Mouse (Mus musculus) G1E-ER4 (cell line): Measurements from ENCODE around the gene Sgpl1. TPM values are rescaled to one million over a fixed set of nuclear protein-coding genes. Genes with fewer than 3 reads are reported as not detected.

Experiments
- GATA1 ChIP-seq: IDR thresholded peaks from one replicate; pipeline ENCODE4 v1.8.0; 2012; ENCODE audit warnings: low read length, inconsistent platforms
- polyA plus RNA-seq: library from polyadenylated mRNA; stranded (reverse); fragments of >175 nt; gene quantifications from 2 replicates; pipeline ENCODE4 v1.2.3, GENCODE M21; 2012

Sgpl1 gene
- polyA plus RNA-seq, 1 experiment, result not detected

DNA sequence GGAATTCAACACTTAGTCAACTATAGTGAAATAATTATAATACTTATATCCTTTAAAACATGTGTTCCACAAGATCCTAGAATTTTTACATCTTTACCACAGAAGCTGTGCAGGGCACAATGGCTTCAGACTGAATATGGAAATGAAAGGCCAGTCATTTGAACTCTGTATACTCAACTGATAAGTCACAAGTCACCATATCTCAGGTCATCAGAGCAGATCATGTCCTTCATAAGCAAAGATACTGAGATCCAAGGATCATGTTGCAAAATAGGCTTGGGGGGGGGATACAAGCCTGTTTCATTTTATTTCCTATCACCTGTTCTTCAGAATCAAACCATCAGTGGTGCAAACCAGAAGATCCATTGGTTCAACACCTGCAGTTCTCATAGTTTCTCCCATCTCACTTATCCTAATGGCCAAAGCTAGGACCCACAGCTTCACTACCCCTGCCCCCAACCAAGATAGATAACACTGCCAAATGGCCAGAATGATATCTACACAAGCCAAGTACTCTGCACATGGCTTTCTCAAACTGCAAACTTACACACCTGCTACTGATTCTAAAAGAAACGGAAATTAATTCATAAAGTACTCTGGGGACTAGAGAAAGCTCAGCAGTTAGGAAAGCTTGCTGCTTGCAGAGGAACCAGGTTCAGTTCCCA, 18.7 kb downstream of the Sgpl1 start:
- no peak for TF ChIP-seq GATA1

DNA sequence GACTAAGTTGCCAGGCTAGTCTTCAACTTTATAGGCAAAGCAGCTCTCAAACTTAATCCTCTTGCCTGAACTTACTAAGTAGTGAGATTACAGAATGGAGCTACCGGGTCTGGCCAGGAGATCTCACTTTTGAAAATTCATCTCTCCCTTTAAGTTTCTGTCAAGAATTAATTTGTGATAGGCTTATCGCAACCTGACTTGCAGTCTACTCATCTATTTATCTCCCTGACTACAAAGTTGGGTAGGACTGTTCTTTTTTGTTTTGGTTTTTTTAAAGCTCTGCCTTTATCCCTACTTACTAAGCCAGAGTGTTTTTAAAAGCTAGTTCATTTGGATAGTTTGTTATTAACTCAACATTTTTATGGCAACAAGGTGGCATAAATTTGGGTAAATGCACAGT, 23.0 kb downstream of the Sgpl1 start:
- TF ChIP-seq GATA1, result no peak

DNA sequence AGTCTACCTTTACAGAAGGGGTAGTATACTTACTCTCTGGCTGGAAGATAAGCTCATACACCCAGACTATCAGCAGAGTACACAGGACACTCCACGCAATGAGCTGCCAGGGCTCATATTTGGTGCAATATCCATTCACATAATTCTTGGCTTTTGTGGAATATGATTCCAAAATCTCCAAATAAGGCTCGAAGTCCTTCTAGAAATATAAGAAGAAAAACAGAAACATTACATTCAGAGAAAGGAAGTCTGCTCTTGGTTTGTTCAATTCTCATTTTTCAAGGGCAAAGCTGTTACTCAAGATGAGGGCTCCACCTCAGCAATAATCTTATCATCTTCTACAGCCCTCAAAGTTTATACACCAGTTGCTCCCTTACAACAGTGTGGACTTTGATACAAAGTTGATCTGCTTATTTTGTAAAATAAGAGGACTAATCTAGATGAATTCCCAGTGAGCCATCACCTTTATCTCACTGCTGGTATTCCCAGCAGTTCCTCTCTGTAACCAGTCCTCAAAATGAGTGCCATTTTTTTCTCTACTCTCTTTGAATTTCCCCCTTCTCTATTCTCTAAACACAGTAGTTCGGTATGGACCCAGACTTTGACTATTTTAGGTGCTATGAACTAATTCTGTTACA, 24.1 kb downstream of the Sgpl1 start:
- TF ChIP-seq GATA1, result no peak

DNA sequence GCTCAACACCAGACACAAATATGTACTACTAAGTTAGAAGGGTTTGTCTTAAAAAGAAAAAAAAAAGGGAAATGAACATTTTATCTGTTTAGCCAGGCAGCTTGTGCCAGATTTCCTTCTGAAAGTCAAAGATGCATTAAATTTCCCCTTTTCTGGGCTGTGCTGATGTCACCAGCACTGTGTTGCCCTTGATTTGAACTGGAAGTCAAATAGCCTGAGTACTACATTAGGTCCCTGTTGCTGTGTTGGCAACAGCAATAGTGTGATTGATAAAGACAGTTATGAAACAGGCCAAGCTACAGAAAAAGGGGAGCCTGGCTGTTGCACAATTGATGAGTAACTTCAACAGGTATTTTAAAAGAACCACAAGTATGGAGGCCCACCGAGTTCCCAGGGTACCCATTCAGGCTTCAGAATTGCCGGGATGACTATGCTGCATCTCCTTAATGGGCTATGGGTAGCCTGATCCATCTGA, 33.2 kb downstream of the Sgpl1 start:
- no peak for TF ChIP-seq GATA1

DNA sequence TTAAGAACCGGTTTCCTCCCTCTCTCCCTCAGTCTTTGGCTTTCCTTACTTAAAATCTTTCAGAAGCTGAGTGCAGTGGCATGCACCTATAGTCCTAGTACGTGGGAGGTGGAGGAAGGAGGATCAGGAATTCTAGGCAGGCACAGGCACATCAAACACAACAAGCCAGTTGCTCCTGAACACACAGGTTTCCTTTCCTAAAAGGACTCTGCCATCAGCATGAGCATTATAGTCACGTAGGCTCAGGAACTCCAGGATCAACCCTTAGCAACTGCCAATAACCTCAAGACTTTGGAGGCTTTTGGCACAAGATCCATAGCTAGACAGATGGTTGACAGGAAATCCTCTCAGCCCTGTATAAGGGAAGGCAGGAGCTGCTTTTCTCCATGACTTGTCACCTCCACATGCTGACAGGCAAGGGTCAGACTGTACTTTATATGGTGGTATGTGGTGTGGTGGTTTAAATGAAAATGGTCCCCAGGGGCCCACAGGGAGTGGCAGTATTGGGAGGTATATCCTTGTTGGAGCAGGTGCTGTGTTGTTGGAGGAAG, 43.9 kb downstream of the Sgpl1 start:
- TF ChIP-seq GATA1, result no peak

DNA sequence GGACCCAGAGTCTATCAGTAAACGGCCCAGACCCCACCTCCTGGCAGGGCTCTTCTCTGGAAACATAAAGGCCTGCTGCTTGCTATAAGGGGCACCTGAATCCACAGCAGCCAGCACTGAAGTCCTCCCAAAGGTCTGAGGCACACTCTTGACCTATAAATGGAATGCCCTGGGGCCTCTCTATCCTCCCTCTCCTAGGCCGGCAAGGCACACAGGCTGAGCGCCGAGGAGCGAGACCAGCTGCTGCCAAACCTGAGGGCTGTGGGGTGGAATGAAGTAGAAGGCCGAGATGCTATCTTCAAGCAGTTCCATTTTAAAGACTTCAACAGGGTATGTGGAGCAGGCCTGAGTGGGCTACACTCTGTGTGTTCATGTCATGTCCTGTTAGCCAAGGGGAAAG, 55.6 kb downstream of the Sgpl1 start:
- no peak for TF ChIP-seq GATA1

DNA sequence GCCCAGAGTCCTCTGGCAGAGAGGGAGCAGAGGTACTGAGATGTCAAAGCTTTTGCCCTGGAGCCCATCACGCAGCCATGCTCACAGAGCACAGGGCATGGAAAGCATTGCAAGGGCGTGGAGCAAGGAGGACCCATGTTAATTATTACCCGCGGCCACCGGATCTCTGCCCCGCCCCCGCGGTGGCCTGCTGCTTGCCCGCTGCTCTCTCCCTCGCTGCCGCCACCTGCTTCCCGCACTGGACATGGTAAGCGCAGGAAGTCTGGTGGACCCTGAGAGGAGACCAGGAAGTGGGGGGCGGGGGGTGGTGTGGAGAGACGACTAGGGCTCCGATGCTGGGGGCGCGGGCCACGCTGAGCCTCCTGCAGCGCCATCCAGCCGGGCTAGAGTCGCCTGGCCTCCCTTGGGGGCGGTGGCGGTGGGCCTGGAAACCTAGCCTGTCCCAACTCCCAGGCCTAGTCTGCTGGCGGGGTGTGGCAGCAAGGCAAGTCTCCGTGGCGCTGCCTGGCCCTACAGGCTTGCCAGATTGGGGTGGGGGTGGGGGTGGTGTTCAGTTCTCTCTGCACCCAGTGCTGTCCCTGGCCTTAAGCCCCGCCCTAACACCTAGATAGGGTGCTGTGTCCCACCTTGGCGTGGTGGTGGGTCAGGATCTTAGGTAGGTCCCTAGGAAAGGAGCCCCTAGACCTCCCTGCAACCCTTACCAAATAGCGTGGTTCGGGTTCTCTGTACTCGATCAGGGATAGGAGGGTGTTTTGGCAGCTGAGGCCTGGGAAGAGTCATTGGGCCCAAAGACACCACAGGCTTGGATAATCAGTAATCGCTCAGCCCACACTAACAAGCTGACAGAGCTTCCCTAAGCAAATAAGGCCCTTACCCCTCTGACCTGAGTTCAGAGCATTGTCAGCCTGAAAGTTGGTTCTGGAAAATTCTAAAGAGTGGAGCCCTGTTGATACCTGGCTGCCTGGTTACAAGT, 58.0 kb downstream of the Sgpl1 start, which contains the start of gene Pcbd1:
Gene Pcbd1 (plus strand): TSS at position 162 of the 973 bp plus-strand sequence.
- TF ChIP-seq GATA1, result no peak

DNA sequence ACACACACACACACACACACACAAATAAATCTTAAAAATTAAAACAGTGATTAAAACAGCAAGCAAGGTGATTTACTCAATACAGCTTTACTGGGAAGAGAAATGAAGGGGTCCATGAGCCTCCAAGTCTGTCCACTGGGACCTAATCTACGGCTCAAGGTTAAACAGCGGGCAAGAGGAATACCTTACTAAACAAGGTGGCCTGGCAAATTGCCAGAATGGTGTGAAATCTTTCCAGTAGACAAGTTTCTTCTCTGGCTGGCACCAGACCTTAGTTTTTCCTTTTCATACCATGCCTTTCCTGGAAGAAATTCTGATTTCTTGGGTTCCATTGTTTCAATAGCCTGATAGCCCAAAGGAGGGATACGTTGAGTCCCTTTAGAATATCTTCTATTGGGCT, 59.0 kb downstream of the Sgpl1 start:
- TF ChIP-seq GATA1, result no peak

DNA sequence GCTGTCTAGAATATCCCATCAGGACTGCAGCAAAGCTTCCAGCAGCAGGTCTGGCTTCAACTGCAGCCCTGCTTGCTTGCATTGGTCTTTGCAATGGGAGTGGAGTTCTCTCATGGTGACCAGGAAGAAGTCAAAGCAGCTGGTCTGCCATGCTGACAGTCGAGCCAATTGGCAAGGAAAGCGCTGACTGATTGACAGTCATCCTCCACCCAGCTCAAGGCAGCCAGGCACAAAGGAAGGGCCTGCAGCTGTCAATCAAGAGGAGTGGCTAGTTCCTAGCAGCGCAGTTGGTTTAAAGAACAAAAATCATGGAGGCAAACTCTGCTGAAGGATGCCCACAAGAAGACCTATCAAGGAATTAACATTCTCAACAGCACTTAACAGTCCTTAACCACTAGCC, 61.0 kb downstream of the Sgpl1 start:
- TF ChIP-seq GATA1, result no peak

DNA sequence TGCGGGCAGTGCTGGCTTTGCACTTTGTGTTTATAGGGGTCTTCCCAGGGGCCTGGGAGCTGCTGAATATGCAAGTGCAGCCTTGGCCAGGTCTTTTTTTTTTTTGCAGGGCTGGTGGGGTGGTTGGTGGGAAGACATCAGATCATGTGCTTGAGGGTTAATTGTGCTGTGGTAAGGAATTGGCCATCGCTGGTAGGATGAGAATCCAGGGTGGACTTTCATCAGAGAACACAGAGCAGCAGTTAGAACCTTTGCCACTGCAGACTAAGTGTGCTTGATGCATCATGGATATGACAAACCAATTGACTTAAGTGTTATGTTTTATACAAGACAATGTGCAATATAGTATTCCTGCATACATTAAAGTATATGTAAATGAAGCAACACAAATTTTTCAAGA, 62.1 kb downstream of the Sgpl1 start:
- TF ChIP-seq GATA1, result no peak

DNA sequence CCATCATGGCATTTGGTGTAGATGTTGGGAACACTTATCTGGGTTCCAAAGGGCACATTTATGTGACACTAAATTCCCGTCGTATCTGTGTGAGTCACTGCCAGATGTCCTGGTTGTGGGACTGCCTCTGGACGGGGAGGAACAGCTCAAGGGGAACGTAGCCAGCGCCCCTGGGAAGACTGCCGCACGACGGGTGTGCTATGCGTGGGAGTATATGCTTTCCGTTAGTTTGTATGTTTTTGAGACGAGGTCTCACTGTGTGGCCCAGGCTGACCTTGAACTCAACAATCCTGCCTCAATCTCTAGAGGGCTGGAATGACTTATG, 66.6 kb downstream of the Sgpl1 start:
- TF ChIP-seq GATA1, result no peak

DNA sequence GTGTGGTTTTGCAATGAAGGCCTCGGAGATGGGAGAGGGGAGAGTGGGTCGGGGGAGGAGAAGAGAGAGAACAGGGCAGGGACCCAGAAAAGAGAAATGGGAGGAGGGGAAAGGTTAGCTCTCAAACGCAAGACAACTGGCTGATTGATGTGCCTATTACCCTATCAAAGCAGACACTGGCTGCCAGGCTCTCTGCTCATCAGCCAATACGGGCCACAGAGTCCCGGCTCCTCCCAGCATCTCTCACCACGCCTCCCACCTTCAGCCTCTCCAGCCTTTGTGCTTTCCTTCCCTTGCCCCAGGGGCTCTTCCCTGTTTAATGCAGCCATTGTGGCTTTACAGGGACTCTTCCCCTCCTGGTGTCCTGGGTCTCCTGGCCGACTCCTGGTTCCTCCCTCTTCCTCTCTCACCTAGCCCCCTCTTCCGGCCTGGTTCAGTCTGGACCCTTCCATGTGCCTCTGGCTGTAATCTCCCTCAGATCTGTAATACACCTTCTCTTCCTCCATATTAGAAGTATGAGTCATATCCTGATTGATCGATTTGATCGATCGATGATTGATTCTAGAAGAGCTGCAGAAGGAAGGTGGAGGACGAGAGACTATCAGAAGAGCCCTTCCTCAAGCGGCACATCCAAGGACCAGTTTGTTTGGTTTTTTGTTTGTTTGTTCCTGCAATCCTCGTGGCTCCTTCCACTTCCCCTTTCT, 67.1 kb downstream of the Sgpl1 start:
- TF ChIP-seq GATA1, result no peak

DNA sequence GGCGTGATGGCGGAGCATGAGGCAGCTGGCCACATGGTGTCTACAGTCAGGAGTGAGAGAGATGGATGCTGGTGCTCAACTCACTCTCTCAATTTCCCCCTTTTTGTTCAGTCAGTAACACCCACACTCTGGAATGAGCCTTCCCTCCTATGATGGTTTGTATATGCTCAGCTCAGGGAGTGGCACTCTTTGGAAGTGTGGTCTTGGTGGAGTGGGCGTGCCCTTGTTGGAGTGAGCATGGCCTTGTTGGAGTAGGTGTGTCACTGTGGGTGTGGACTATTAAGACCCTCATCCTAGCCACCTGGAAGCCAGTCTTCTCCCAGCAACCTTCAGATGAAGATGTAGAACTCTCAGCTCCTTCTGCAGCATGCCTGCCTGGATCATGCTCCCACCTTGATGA, 71.9 kb downstream of the Sgpl1 start:
- TF ChIP-seq GATA1, result no peak

DNA sequence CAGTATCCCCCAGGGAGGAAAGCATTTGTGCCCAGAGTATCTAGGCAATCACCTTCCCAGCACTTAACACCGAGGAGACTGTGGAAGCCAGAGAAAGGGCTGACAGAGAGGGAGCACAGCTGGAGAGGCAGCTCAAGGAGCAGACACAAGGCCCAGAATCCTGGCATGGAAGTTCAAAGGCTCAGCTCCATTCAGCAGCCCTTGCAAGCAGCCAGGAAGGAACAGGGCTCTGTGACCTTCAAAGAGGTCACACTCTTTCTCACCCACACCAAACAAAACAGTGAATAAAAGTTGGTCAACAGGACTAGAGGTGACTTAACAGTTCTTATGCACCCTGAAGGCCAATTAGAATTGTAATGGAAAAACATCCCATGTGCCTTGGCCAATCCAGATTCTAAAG, 72.9 kb downstream of the Sgpl1 start:
- TF ChIP-seq GATA1, result no peak

DNA sequence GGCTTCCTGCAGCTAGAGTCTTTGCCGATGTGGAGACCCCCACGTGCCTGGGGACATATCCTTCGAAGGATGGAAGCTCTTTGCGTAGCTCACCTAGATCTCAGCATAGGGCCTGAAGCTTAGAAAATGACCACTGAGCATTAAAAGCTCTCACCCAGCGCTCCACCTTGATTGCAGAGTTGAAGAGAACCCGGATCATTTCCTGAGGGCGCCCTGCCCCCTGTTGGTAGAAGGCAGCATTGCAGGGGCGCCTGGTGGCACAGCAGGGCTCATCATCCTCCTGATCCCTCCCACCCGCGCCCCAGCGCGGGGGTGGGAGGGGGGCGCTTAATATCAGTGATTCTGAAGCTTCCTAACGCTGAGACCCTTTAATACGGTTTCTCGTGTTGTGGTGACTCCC, 75.2 kb downstream of the Sgpl1 start:
- TF ChIP-seq GATA1, result no peak

DNA sequence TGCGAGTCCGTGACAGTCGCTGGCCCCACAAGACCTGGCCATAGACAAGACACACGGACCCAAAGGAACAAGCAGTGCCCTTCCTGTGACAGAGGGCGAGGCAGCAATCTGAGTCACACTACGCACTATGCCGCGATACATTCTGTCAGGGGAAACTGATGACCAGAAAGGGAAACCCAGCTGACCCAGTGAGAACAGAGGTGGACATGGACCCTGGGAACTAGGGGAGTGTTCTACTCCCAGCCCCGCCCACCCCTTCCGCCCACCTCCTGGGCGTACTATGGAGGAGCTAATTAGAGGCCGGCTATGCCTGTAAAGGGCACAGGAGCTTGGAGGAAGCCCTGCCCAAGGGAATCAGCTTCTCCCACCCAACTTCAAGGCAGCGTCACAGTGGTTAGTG, 78.3 kb downstream of the Sgpl1 start:
- no peak for TF ChIP-seq GATA1
